In genomic region chr13:37344909-37345772, GRCm38 (mm10) we compare ENCODE assay signal across 10 mouse cellular contexts. TPM values are rescaled to one million over a fixed set of nuclear protein-coding genes. Genes with fewer than 3 reads are reported as not detected.
A peak's percentile ranks its signal among the peaks of the same experiment; 100 is the strongest.
DNase-seq lines count a peak whose midpoint lies in the region; ATAC-seq and TF ChIP-seq lines count a peak whose summit lies in the region.
"Had no signal": no experiment of that assay in that cellular context is flagged by ENCODE, and none has a peak within 500 bp of the region (broad histone marks: within the 10 kb centered on the region; RNA-seq: fewer than 3 reads in every experiment).

Gene Ly86 (plus strand): TSS chr13:37345208.

- H3K9me3 ChIP-seq in limb, embryonic 11.5 days (ENCODE audit: control insufficient read depth, low read length), result no peaks in the 10 kb centered on the region
- H3K9me3 ChIP-seq in midbrain, embryonic 10.5 days (replicated peaks), result no peaks in the 10 kb centered on the region
- H3K9me3 ChIP-seq: forebrain, embryonic 12.5 days had no signal

- no peak within 1 kb of the TSS for H3K9ac ChIP-seq in limb, embryonic 11.5 days (ENCODE audit: low read length)
- H3K9ac ChIP-seq: forebrain, embryonic 12.5 days had no signal

- DNase-seq in left cerebral cortex, adult 8-10 months (ENCODE audit: low spot score in 2 of 2), result no peak
- DNase-seq in left cerebral cortex, adult 9 months (ENCODE audit: low spot score in 2 of 2), result no peak
- peak; percentile 55 for DNase-seq in limb, embryonic 11.5 days (ENCODE audit: low spot score)
- no peak for DNase-seq in left cerebral cortex, adult 11 months (ENCODE audit: low spot score)
- DNase-seq in midbrain, embryonic 10.5 days (ENCODE audit: low spot score), result no peak
- DNase-seq in right cerebral cortex, postnatal 25 days, result no peak
- DNase-seq: heart, postnatal 36 days had no signal

- ATAC-seq in limb, embryonic 11.5 days (ENCODE audit: insufficient number of reproducible peaks, low FRiP score, low TSS enrichment, low read depth), result no peak
- peak; percentile 67 for ATAC-seq in neutrophil, adult 5-6 weeks (ENCODE audit: extremely low read depth, insufficient number of reproducible peaks, low FRiP score, poor library complexity, severe bottlenecking)

- peaks cover 22% of the 10 kb centered on the region for H3K4me1 ChIP-seq in bone marrow macrophage, adult 2 months (ENCODE audit: control insufficient read depth, insufficient read depth, low read length)
- H3K4me1 ChIP-seq in limb, embryonic 11.5 days (ENCODE audit: control insufficient read depth, insufficient read depth, low read length), result peaks cover 3% of the 10 kb centered on the region; the same call in 1 of the 2 replicates
- H3K4me1 ChIP-seq in midbrain, embryonic 10.5 days, result no peaks in the 10 kb centered on the region
- H3K4me1 ChIP-seq: forebrain, embryonic 12.5 days had no signal

- peak within 1 kb of the TSS; percentile 90 for H3K4me3 ChIP-seq in bone marrow macrophage, adult 2 months (ENCODE audit: insufficient read depth, low read length)
- no peak within 1 kb of the TSS for H3K4me3 ChIP-seq in limb, embryonic 11.5 days (ENCODE audit: low read depth, low read length)
- no peak within 1 kb of the TSS for H3K4me3 ChIP-seq in midbrain, embryonic 10.5 days
- H3K4me3 ChIP-seq: forebrain, embryonic 12.5 days had no signal

- H3K27me3 ChIP-seq in limb, embryonic 11.5 days (ENCODE audit: control insufficient read depth, insufficient read depth, low read length), result no peaks in the 10 kb centered on the region
- no peaks in the 10 kb centered on the region for H3K27me3 ChIP-seq in midbrain, embryonic 10.5 days (ENCODE audit: low read depth, poor library complexity, severe bottlenecking)
- H3K27me3 ChIP-seq: forebrain, embryonic 12.5 days had no signal

- no peak within 1 kb of the TSS for H3K4me2 ChIP-seq in limb, embryonic 11.5 days (ENCODE audit: low read depth, severe bottlenecking)
- H3K4me2 ChIP-seq: forebrain, embryonic 12.5 days had no signal

- no peak for TF ChIP-seq POLR2A in bone marrow macrophage, adult 2 months (IDR thresholded peaks at IDR 0.05; ENCODE audit: borderline replicate concordance, low read depth, low read length)

- H3K27ac ChIP-seq in bone marrow macrophage, adult 2 months (ENCODE audit: insufficient read depth, low read depth, low read length), result peak within 1 kb of the TSS; percentile 99
- no peak within 1 kb of the TSS for H3K27ac ChIP-seq in limb, embryonic 11.5 days (replicated peaks; ENCODE audit: low read depth, low read length)
- no peak within 1 kb of the TSS for H3K27ac ChIP-seq in midbrain, embryonic 10.5 days (replicated peaks)
- H3K27ac ChIP-seq: forebrain, embryonic 12.5 days had no signal

- no peak for TF ChIP-seq CTCF in bone marrow macrophage, adult 2 months (IDR thresholded peaks at IDR 0.05; ENCODE audit: low read depth, low read length)

- H3K36me3 ChIP-seq in limb, embryonic 11.5 days (ENCODE audit: control insufficient read depth, insufficient read depth, low read length), result no peaks in the 10 kb centered on the region
- H3K36me3 ChIP-seq in midbrain, embryonic 10.5 days, result no peaks in the 10 kb centered on the region
- H3K36me3 ChIP-seq: forebrain, embryonic 12.5 days had no signal

- WGBS in limb, embryonic 11.5 days, result 79% methylated on average over 28 of the region's 28 CpGs
- WGBS in midbrain, embryonic 10.5 days, result 93% methylated on average over 28 of the region's 28 CpGs

RNA-seq across cellular contexts. Expression of gene Ly86, which starts in this region (rescaled TPM):
- 10 to 100 TPM in 3 of 4 experiments, 1 to 10 TPM in 1; 7.6 to 45.4 (median 23.2) TPM for total RNA-seq in left cerebral cortex, adult 8-10 months (2022)
- 613 and 643 TPM in 2 replicates for polyA plus RNA-seq in bone marrow macrophage, adult 2 months (2012; ENCODE audit: insufficient read depth, insufficient read length, missing spikeins)
- 2.4 and 3.1 TPM in 2 replicates for polyA plus RNA-seq in limb, embryonic 11.5 days (2014; fragmentation: Nextera tagmentation; extraction: Ambion mirVana)
- 193 and 216 TPM in 2 replicates for total RNA-seq in neutrophil, adult 5-6 weeks (2017)
- 3.9 and 5.6 TPM in 2 replicates for polyA plus RNA-seq in midbrain, embryonic 10.5 days (2016; fragmentation: Nextera tagmentation; extraction: Ambion mirVana)

Comparison
In these comparisons a context has a peak if more than half of its experiments do, and no peak if none do; other contexts are left out.
1. RNA of gene Ly86 (polyA plus RNA-seq): 613 to 643 TPM in bone marrow macrophage, adult 2 months; 3.9 to 5.6 TPM in midbrain, embryonic 10.5 days and 2.4 to 3.1 TPM in limb, embryonic 11.5 days; every median in the first group is over 10 times any median in the second.